Mouse (Mus musculus): ENCODE data around the gene Adamts1. TPM values are rescaled to one million over a fixed set of nuclear protein-coding genes. Genes with fewer than 3 reads are reported as not detected.
A peak's percentile ranks its signal among the peaks of the same experiment; 100 is the strongest.

Gene Adamts1
- total RNA-seq, 2 experiments from 2014 or later, result 20.6 to 40.2 TPM

DNA sequence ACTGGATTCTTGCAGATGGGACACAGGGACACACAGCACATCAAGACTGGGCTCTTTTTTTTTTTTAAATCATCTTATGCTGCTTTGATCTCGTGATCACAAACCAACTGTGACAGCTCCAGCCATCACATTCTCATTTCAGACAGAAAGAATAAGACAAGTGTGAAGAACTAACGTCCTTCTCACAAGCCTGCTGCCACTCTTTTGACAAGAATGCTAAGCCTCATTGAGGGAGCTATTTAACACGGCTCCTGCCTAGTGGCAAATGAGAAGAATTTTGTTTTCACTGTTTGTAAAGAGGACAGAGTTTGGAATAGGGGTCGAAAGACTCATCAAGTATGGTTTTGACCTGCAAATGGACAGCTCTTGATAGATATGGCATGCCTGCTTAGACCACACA, 35.6 kb downstream of the Adamts1 start:
- no peak for DNase-seq (ENCODE audit: low spot score in 2 of 2)

DNA sequence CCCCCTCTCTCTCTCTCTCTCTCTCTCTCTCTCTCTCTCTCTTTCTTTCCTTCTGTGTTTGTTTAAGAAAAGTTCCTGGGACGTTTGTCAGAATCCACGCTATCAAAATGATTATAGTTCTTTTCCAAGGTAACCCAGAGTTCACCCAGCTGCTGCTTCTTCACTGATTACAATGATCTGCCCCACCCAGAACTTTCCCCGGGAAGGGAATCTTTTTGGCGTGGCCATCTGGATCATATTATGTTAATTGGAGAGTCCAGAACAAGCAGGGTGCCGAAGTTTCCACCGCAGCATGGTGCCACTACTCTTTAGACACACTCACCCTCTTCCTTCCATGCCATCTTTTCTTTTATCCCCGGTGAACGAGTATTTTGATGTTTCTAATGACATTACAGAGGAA, 37.2 kb downstream of the Adamts1 start:
- DNase-seq (ENCODE audit: low spot score in 2 of 2), result no peak

DNA sequence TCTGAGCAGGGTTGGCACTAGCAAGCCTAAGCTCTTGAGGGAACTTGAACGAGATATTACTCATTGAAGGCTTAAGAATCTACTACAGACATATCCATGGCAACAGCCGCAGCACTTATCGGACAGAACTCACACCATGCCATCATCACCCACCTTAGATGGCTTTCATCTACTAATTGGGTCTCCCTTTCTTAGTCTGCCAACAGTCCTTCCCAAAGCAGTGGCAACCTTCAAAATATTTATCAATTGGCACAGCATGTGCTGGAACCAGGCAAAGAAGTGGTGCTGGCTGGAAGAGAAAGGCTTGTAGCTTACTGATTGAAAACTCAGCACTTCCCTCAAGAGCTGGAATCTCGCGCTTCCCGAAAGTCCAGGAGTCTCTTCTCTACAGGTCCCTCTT, 37.7 kb downstream of the Adamts1 start:
- DNase-seq (ENCODE audit: low spot score in 2 of 2), result no peak

DNA sequence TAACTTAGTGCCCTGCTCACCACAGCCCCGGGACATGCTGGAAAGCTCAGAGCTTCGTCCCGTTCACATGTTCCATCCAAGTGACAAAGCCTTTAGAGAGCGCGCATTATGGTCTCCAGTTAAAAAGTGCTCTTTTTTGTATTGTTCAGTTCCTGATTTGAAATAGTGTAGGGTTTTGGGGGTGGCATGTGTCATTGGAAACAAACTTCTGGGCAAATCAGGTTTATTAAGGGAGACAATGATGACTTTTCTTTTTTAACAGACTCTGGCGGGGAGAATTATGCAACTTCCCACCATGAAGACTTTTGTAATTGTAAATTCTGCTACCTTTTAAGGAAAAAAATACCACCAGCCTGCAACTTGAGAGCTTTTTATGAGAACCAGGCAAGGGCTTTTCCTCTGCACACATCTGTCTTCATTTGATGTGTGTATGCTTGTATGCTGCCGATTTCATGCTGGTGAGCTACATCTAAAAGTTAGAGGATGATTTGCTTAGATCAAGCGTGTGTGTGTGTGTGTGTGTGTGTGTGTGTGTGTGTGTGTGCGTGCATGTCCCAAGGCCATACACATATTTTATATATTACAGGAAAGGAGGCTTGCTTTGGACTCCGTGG, 40.8 kb downstream of the Adamts1 start:
- DNase-seq (ENCODE audit: low spot score in 2 of 2), result no peak

DNA sequence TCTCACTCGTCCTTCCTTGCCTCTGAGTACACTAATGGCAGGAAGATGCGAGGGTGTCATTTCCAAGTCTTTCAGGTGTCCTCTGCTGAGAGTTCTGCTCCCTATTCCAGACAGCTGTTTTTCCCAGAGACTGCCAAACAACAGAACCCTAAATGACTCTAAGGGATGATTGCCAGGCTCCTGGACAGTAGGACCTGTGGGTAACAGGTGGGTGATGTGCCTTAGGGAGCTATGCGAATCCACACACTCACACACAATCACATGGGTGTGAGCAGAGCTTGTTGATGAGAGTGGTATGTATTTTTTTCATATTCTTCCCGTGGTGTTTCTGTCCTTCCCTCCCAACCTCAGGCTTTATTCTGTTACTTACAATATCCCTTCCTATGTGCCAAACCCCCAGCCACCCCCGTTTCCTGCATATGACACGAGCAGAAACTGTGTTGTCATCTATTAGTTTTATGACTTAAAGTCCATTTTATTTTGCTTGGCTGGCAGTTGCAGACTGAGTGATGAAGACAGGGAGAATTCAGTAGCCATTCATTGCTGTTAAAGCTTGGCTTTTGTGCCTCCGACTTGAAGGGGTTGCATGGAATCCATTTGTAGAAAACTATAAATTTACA, 41.8 kb downstream of the Adamts1 start:
- DNase-seq (ENCODE audit: low spot score in 2 of 2), result no peak

DNA sequence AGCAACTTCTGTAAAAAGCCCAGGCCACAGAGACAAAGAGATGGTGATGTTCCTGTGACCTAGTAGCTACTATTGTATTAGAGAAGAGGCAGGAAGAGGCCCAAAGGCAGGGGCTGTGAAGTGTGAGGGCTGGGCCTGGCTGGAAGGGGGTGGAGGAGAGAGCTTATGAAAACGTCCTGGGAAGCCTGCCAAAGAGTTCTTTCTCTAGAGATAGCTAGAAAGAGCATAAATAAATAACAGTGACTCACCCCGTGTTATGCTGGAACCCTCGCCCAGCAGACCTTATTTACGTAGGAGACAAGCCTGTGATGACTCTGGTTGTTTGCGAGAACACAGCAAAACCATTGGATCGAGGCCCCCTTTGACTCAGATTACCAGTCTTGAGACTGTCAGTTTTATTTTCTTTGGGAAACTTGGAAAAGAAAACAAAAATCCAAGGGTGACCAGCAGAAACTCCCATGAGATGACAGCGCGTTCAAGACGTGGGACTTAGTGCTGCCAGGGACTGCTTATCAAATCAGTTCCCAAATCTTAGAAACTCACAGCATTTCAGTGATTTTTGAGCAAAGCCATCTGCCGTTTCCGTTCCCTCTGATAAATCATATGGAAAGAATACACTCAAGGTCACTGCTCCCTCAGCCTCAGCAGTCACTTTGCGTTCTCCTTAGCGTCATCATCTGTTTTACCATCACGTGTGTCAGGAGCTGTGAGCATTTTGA, 46.7 kb downstream of the Adamts1 start:
- DNase-seq (ENCODE audit: low spot score in 2 of 2), result peak; percentile 7 to 50

DNA sequence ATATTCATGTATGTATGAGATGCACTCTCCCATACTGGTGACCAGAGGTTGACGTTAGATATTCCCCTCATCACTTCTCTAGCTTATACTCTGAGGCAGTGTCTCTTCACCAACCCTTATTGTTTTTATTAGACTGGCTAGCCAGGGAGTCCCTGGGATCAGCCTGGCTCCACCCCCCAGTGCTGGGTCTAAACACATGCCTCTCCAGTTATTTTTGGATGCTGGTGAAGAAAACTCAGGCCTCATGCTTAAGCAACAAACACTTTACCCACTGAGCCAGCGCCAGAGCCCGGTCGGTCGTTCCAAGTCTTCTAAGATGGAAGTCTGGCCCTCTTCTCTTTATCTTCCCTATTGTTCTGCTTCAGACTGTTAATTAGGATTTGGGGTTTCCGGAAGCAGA, 53.6 kb downstream of the Adamts1 start:
- no peak for DNase-seq (ENCODE audit: low spot score in 2 of 2)

DNA sequence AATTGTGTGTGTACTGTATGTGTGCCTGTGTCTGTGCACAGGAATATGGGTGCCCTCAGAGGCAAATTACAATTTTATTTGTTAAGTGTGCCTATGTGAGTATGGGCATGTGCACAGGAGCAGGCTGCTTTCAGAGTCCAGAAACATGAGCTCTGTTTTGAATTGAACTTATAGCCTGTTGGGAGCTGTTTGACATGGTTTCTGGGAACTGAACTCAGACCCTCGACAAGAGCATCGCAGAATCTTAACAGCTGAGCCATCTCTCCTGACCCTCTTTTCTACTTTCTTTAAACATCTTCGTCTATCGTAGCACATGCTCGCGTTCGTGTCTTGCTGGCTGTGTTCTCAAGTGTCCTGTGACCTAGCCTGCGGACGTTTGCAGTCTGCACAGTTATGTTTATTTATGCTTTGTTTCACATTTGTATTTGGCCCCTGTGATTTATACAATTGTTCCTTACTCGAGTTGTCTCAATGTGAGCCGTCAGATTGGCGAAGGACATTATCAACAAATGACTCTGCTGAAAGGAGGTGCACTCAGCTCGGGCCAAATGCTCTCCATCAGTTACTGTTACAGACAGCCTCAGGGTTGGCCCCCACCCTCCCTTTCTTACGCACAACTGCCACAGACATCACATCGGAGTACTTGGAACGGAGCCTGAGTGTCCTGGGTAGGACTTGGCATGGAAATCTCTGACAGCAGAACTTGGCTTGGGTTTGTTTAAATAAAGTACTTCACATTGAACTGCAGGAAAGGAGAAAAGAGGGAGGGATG, 55.1 kb downstream of the Adamts1 start:
- peak; percentile 20 to 43 for DNase-seq (ENCODE audit: low spot score in 2 of 2)

DNA sequence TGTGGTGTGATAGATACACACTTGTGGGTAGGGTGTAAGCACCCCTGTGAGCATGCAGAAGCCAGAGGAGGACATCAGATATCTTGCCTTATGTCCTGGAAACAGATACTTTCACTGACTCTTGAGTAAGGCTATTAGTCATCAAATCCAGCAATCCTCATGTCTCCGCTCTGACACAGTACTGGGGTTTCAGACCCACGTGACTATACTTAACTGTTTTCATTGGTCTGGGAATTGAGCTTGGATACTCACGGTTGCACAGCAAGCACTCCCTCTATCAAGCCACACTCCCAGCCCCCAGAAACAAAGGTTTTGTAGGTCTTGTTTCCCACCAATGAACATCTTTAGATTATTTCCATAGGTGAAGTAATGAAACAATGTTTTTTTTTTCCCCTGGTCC, 56.5 kb downstream of the Adamts1 start:
- DNase-seq (ENCODE audit: low spot score in 2 of 2), result no peak

Other genes starting within 250 kb of the Adamts1 start
- gene Cyyr1, start 249.7 kb downstream of the Adamts1 start, total RNA-seq (2021), result 10 to 100 TPM; 14.1 to 15.0 TPM
- gene Adamts5, start 98.7 kb upstream of the Adamts1 start, total RNA-seq (2021), result 1 to 10 TPM; 8.9 to 9.8 TPM

Data from adrenal gland, postnatal 4 days (tissue).